15 mouse cellular contexts compared by ENCODE assay signal in the genomic region with DNA sequence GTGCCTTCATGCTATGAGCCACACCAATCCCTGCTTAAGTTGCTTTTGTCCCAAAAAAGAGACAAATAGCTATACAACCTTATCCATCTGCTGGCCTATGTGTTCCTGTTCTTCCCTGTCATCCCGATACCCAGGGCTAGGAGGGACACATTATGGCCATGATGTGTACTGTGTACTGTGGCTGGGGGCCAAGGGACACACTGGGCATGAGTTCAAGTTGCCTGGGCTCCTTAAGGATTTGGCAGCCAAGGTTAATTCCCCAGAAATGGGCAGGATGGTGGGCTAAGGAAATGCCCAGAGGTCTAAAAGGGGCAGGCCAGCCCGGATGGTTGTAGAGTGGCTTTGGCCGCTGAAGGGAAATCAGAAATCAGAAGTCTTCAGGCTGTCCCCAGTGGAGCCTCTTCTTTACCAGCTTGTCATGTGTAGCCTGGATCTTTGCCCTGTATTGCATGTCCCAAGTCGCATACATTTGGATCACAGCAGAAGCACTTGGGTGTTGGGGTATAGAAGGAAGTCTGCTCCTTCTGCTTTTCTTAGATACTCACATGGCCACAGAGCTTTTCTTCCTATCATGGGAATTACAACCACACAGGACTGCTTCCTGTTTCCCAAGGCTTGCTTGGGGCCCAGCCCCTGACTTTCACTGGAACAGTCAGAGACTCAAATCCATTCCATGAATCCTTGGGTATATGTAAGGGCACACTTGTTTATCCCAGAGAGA. TPM values are rescaled to one million over a fixed set of nuclear protein-coding genes. Genes with fewer than 3 reads are reported as not detected.
DNase-seq lines count a peak whose midpoint lies in the region; TF ChIP-seq lines count a peak whose summit lies in the region.
"Had no signal": no experiment of that assay in that cellular context is flagged by ENCODE, and none has a peak within 500 bp of the region (broad histone marks: within the 10 kb centered on the region; RNA-seq: fewer than 3 reads in every experiment).

No protein-coding gene starts in this region.

- H3K4me1 ChIP-seq in spleen, adult 2 months (ENCODE audit: control insufficient read depth, insufficient read depth, insufficient read length): peaks cover 14% of the 10 kb centered on the region; the same call in 1 of the 2 replicates
- H3K4me1 ChIP-seq: forebrain, embryonic 13.5 days; stomach, embryonic 15.5 days had no signal

- intact Hi-C loops in heart, postnatal 36 days (cut with DNase I): loop anchor here (2.0 kb wide), 1 partner anchor 22 kb away; no protein-coding TSS in a partner anchor

- H3K4me3 ChIP-seq in spleen, adult 2 months (ENCODE audit: extremely low read depth, insufficient read depth, insufficient read length): no peak overlapping the region
- H3K4me3 ChIP-seq: embryonic facial prominence, embryonic 10.5 days; forebrain, embryonic 13.5 days; hindbrain, embryonic 10.5 days; stomach, embryonic 15.5 days had no signal

- 68% methylated on average over 4 of the region's 4 CpGs for WGBS in spleen, adult 2 months

- H3K27me3 ChIP-seq in spleen, adult 2 months (ENCODE audit: control insufficient read depth, insufficient read depth, low read length): no peaks in the 10 kb centered on the region
- H3K27me3 ChIP-seq: forebrain, embryonic 13.5 days; stomach, embryonic 15.5 days had no signal

- no peak for TF ChIP-seq POLR2A in spleen, adult 2 months (IDR thresholded peaks at IDR 0.05; ENCODE audit: low read depth, low read length)

- peak; percentile 96 for DNase-seq in heart, adult 11 months
- no peak for DNase-seq in heart, postnatal 36 days
- no peak for DNase-seq in spleen, adult 2 months (ENCODE audit: low read depth in 1 of 2, low spot score in 2 of 2)
- no peak for DNase-seq in spleen, adult 18-20 months
- DNase-seq in kidney, postnatal 10 days: peak; percentile 44
- no peak for DNase-seq in layer of hippocampus, postnatal 36 days
- DNase-seq in ovary, postnatal 10 days (ENCODE audit: low spot score): no peak
- DNase-seq in natural killer cell, adult 2 months (ENCODE audit: low spot score in 2 of 2): no peak
- DNase-seq: adrenal gland, postnatal 36 days; layer of hippocampus, adult 9-11 months; lung, adult 18-20 months had no signal

- H3K36me3 ChIP-seq in spleen, adult 2 months (ENCODE audit: control insufficient read depth, insufficient read depth, low read length): no peaks in the 10 kb centered on the region
- H3K36me3 ChIP-seq: embryonic facial prominence, embryonic 10.5 days; hindbrain, embryonic 10.5 days; stomach, embryonic 15.5 days had no signal

- H3K27ac ChIP-seq in spleen, adult 2 months (ENCODE audit: insufficient read depth, low read length): peak overlapping the region; percentile 3
- H3K27ac ChIP-seq: embryonic facial prominence, embryonic 10.5 days; forebrain, embryonic 13.5 days; hindbrain, embryonic 10.5 days; stomach, embryonic 15.5 days had no signal

- TF ChIP-seq CTCF in spleen, adult 2 months (IDR thresholded peaks at IDR 0.05; ENCODE audit: extremely low read depth, insufficient read depth, insufficient read length, insufficient replicate concordance): no peak

RNA-seq across cellular contexts. Expression of a gene that starts 5.3 kb away (rescaled TPM):
- 1 to 10 TPM; 1.6 to 1.8 TPM for total RNA-seq in heart, postnatal 36 days (2021)
- polyA plus RNA-seq in spleen, adult 2 months (2012; rRNA removed): 11.6 and 12.5 TPM in 2 replicates
- total RNA-seq in layer of hippocampus, postnatal 36 days (2021): under 1 TPM; 0.40 to 0.56 TPM

RNA-seq across cellular contexts. Expression of a gene that starts 33.6 kb away (rescaled TPM):
- total RNA-seq in heart, postnatal 36 days (2021): 10 to 100 TPM; 10.2 to 11.2 TPM
- polyA plus RNA-seq in spleen, adult 2 months (2012; rRNA removed): 9.3 and 9.5 TPM in 2 replicates
- 1 to 10 TPM; 3.6 to 5.1 TPM for total RNA-seq in layer of hippocampus, postnatal 36 days (2021)

RNA-seq across cellular contexts. Expression of a gene that starts 49.6 kb away (rescaled TPM):
- total RNA-seq in heart, postnatal 36 days (2021): 1 to 10 TPM in 1 of 2 experiments, under 1 TPM in 1; 0.75 to 1.7 TPM
- polyA plus RNA-seq in spleen, adult 2 months (2012; rRNA removed): 3.1 and 5.3 TPM in 2 replicates
- total RNA-seq in layer of hippocampus, postnatal 36 days (2021): not detected

Comparison
In these comparisons a context has a peak if more than half of its experiments do, and no peak if none do; other contexts are left out.
1. DNase-seq: peak in heart, adult 11 months (single experiment) and kidney, postnatal 10 days (single experiment); none in heart, postnatal 36 days (0 of 2), spleen, adult 2 months (0 of 2), spleen, adult 18-20 months (0 of 2), layer of hippocampus, postnatal 36 days (0 of 2), ovary, postnatal 10 days (single experiment) and natural killer cell, adult 2 months (0 of 2).